Mouse (Mus musculus) embryonic facial prominence, embryonic 10.5 days (tissue): ENCODE results near the gene Ddx1. TPM values are rescaled to one million over a fixed set of nuclear protein-coding genes. Genes with fewer than 3 reads are reported as not detected.
"Not testable (repeated sequence)": the region's sequence is repeated elsewhere in the genome, so short reads cannot be mapped to it uniquely, and the experiment has no call there.

ENCODE experiments used
- DNase-seq: peaks from one replicate; pipeline ENCODE4 v3.0.0-alpha.2; 2017; ENCODE audit warnings: low spot score
- H3K27ac ChIP-seq: fragments of 300-500 bp; sonication (generic); replicated peaks from 2 replicates; pipeline ENCODE4 v1.5.1; 2016; ENCODE audit warnings: mild to moderate bottlenecking
- H3K27me3 ChIP-seq: fragments of 300-500 bp; sonication (generic); replicated peaks from 2 replicates; pipeline ENCODE4 v1.6.1; 2016; ENCODE audit warnings: low read depth, mild to moderate bottlenecking; ENCODE audit not compliant: poor library complexity, severe bottlenecking
- H3K36me3 ChIP-seq: fragments of 300-500 bp; sonication (generic); replicated peaks from 2 replicates; pipeline ENCODE4 v1.6.1; 2016; ENCODE audit warnings: mild to moderate bottlenecking, moderate library complexity
- H3K4me1 ChIP-seq: fragments of 300-500 bp; sonication (generic); 2 replicates; pipeline ENCODE4 v1.6.1; 2016
- H3K4me3 ChIP-seq: fragments of 300-500 bp; sonication (generic); 2 replicates; pipeline ENCODE4 v1.5.1; 2016; ENCODE audit warnings: mild to moderate bottlenecking, moderate library complexity
- H3K9me3 ChIP-seq: fragments of 300-500 bp; sonication (generic); 2 replicates; pipeline ENCODE4 v1.6.1; 2016; ENCODE audit warnings: mild to moderate bottlenecking
- WGBS: fragments of 180-500 bp; shearing (Covaris S2); methylation state at CpG from one replicate; pipeline ENCODE4 v1.1.7; 2016; 5-methylcytosine and 5-hydroxymethylcytosine counted together
- polyA plus RNA-seq: library from polyadenylated mRNA; unstranded; fragments of >200 nt; fragmentation: Nextera tagmentation; extraction: Ambion mirVana; gene quantifications from 2 replicates; pipeline ENCODE4 v1.2.1, GENCODE M21; 2016

Ddx1 gene
- polyA plus RNA-seq, 1 experiment from 2014 or later, result 199 TPM

GRCm38 (mm10) chr12:13198157-13198556 is 50.9 kb downstream of the Ddx1 start:
- Histone ChIP-seq H3K27ac (no peak overlapping the region), H3K9me3 (no peaks in the 10 kb centered on the region), H3K27me3 (no peaks in the 10 kb centered on the region), H3K4me3 (no peak overlapping the region), H3K36me3 (no peaks in the 10 kb centered on the region), H3K4me1 (peaks cover 20% of the 10 kb centered on the region)
- WGBS, result 50% methylated on average over 3 of the region's 3 CpGs
- DNase-seq, result peak; percentile 40

GRCm38 (mm10) chr12:13196146-13196545 is 52.9 kb downstream of the Ddx1 start:
- no peak for DNase-seq
- Histone ChIP-seq H3K27me3 (no peaks in the 10 kb centered on the region), H3K4me1 (peaks cover 15% of the 10 kb centered on the region), H3K27ac (no peak overlapping the region), H3K4me3 (no peak overlapping the region), H3K9me3 (no peaks in the 10 kb centered on the region), H3K36me3 (no peaks in the 10 kb centered on the region)
- 80% methylated on average over 4 of the region's 4 CpGs for WGBS

- H3K27ac ChIP-seq, result no peak overlapping the region
- no peak overlapping the region for H3K4me3 ChIP-seq
- no peaks in the 10 kb centered on the region for H3K27me3 ChIP-seq
- DNase-seq, result peak; percentile 10
- no peaks in the 10 kb centered on the region for H3K9me3 ChIP-seq
- H3K36me3 ChIP-seq, result no peaks in the 10 kb centered on the region
- H3K4me1 ChIP-seq, result peaks cover 15% of the 10 kb centered on the region
These were observed 53.5 kb downstream of the Ddx1 start for GRCm38 (mm10) chr12:13195506-13195905.

- no peak overlapping the region for H3K27ac ChIP-seq
These were observed 60.8 kb downstream of the Ddx1 start for GRCm38 (mm10) chr12:13188059-13188700.

GRCm38 (mm10) chr12:13186209-13186608 is 62.8 kb downstream of the Ddx1 start:
- peaks cover 44% of the 10 kb centered on the region for H3K4me1 ChIP-seq
- no peak overlapping the region for H3K27ac ChIP-seq
- 93% methylated on average over 4 of the region's 4 CpGs for WGBS
- H3K27me3 ChIP-seq, result no peaks in the 10 kb centered on the region
- no peaks in the 10 kb centered on the region for H3K9me3 ChIP-seq
- H3K36me3 ChIP-seq, result no peaks in the 10 kb centered on the region
- H3K4me3 ChIP-seq, result no peak overlapping the region
- no peak for DNase-seq

More at GRCm38 (mm10) chr12:13188059-13188700, 60.8 kb downstream of the Ddx1 start:
- DNase-seq, result no peak
- Histone ChIP-seq H3K4me1 (peaks cover 26% of the 10 kb centered on the region), H3K4me3 (no peak overlapping the region), H3K9me3 (no peaks in the 10 kb centered on the region), H3K36me3 (no peaks in the 10 kb centered on the region), H3K27me3 (no peaks in the 10 kb centered on the region)
- WGBS, result 56% methylated on average over 11 of the region's 11 CpGs

- no peaks in the 10 kb centered on the region for H3K36me3 ChIP-seq
- H3K4me3 ChIP-seq, result no peak overlapping the region
- peaks cover 57% of the 10 kb centered on the region for H3K4me1 ChIP-seq
- H3K27ac ChIP-seq, result peak overlapping the region; percentile 60
- H3K27me3 ChIP-seq, result no peaks in the 10 kb centered on the region
- WGBS, result 36% methylated on average over 11 of the region's 11 CpGs
- H3K9me3 ChIP-seq, result no peaks in the 10 kb centered on the region
- DNase-seq, result peak; percentile 65
These were observed 64.1 kb downstream of the Ddx1 start for GRCm38 (mm10) chr12:13184873-13185361.

- not testable (repeated sequence) for DNase-seq, H3K27me3 ChIP-seq, H3K36me3 ChIP-seq, H3K9me3 ChIP-seq, H3K4me3 ChIP-seq
- Histone ChIP-seq H3K4me1 (peaks cover 57% of the 10 kb centered on the region), H3K27ac (peak overlapping the region; percentile 60)
- 87% methylated on average over 4 of the region's 4 CpGs for WGBS
These were observed 64.9 kb downstream of the Ddx1 start for GRCm38 (mm10) chr12:13184136-13184535.

- no peaks in the 10 kb centered on the region for H3K36me3 ChIP-seq
- H3K4me3 ChIP-seq, result no peak overlapping the region
- 66% methylated on average over 8 of the region's 8 CpGs for WGBS
- peak overlapping the region; percentile 41; the same call in 1 of the 2 replicates for H3K27ac ChIP-seq
- peaks cover 52% of the 10 kb centered on the region for H3K4me1 ChIP-seq
- no peaks in the 10 kb centered on the region for H3K9me3 ChIP-seq
- H3K27me3 ChIP-seq, result no peaks in the 10 kb centered on the region
- DNase-seq, result no peak
These were observed 66.8 kb downstream of the Ddx1 start for GRCm38 (mm10) chr12:13182220-13182619.

GRCm38 (mm10) chr12:13181721-13182120 is 67.3 kb downstream of the Ddx1 start:
- no peak overlapping the region for H3K4me3 ChIP-seq
- H3K36me3 ChIP-seq, result no peaks in the 10 kb centered on the region
- peaks cover 57% of the 10 kb centered on the region for H3K4me1 ChIP-seq
- peak overlapping the region; percentile 19 for H3K27ac ChIP-seq
- DNase-seq, result no peak
- H3K27me3 ChIP-seq, result no peaks in the 10 kb centered on the region
- 75% methylated on average over 6 of the region's 6 CpGs for WGBS
- no peaks in the 10 kb centered on the region for H3K9me3 ChIP-seq

- Histone ChIP-seq H3K27me3 (no peaks in the 10 kb centered on the region), H3K27ac (peak overlapping the region; percentile 76), H3K9me3 (no peaks in the 10 kb centered on the region), H3K4me3 (no peak overlapping the region), H3K36me3 (no peaks in the 10 kb centered on the region), H3K4me1 (peaks cover 66% of the 10 kb centered on the region)
- DNase-seq, result peak; percentile 74
- WGBS, result 30% methylated on average over 9 of the region's 9 CpGs
These were observed 68.2 kb downstream of the Ddx1 start for GRCm38 (mm10) chr12:13180715-13181335.

GRCm38 (mm10) chr12:13180332-13180714 is 68.7 kb downstream of the Ddx1 start:
- DNase-seq, result no peak
- peaks cover 71% of the 10 kb centered on the region for H3K4me1 ChIP-seq
- H3K36me3 ChIP-seq, result no peaks in the 10 kb centered on the region
- H3K27me3 ChIP-seq, result no peaks in the 10 kb centered on the region
- peak overlapping the region; percentile 76 for H3K27ac ChIP-seq
- no peaks in the 10 kb centered on the region for H3K9me3 ChIP-seq
- no peak overlapping the region for H3K4me3 ChIP-seq

GRCm38 (mm10) chr12:13177606-13178005 is 71.4 kb downstream of the Ddx1 start:
- Histone ChIP-seq H3K9me3 (no peaks in the 10 kb centered on the region), H3K4me3 (no peak overlapping the region), H3K36me3 (no peaks in the 10 kb centered on the region), H3K27ac (peak overlapping the region; percentile 65), H3K4me1 (peaks cover 66% of the 10 kb centered on the region), H3K27me3 (no peaks in the 10 kb centered on the region)
- DNase-seq, result no peak
- WGBS, result 72% methylated on average over 6 of the region's 6 CpGs

GRCm38 (mm10) chr12:13176927-13177326 is 72.1 kb downstream of the Ddx1 start:
- no peak for DNase-seq
- no peaks in the 10 kb centered on the region for H3K9me3 ChIP-seq
- H3K36me3 ChIP-seq, result no peaks in the 10 kb centered on the region
- H3K27ac ChIP-seq, result peak overlapping the region; percentile 71
- 63% methylated on average over 3 of the region's 3 CpGs for WGBS
- no peaks in the 10 kb centered on the region for H3K27me3 ChIP-seq
- H3K4me1 ChIP-seq, result peaks cover 59% of the 10 kb centered on the region
- H3K4me3 ChIP-seq, result no peak overlapping the region
